Mouse (Mus musculus) liver, embryonic 14.5 days (tissue): ENCODE measurements around the gene Pnrc2. TPM values are rescaled to one million over a fixed set of nuclear protein-coding genes. Genes with fewer than 3 reads are reported as not detected.

Experiments
- ATAC-seq: fragments of 200-750 bp; cut with Nextera tagmentation; 2 replicates; pipeline ENCODE4 v1.8.0; 2017; ENCODE audit warnings: moderate number of reproducible peaks, mild to moderate bottlenecking, moderate library complexity; ENCODE audit not compliant: insufficient read depth
- DNase-seq, 3 experiments: peaks; one replicate each; pipeline ENCODE4 v3.0.0-alpha.2; 2012 to 2013; ENCODE audit warnings: low read depth in 3 of 3, low spot score in 3 of 3
- H3K27ac ChIP-seq: fragments of 300-500 bp; sonication (generic); 2 replicates; pipeline ENCODE4 v1.5.1; 2014; ENCODE audit warnings: moderate library complexity, mild to moderate bottlenecking, control low read depth, inconsistent platforms
- H3K27me3 ChIP-seq: fragments of 300-500 bp; sonication (generic); 2 replicates; pipeline ENCODE4 v1.6.1; 2014; ENCODE audit warnings: mild to moderate bottlenecking, low read length, moderate library complexity; ENCODE audit not compliant: control insufficient read depth, insufficient read depth
- H3K36me3 ChIP-seq: fragments of 300-500 bp; sonication (generic); replicated peaks from 2 replicates; pipeline ENCODE4 v1.6.1; 2014; ENCODE audit warnings: low read depth; ENCODE audit not compliant: control insufficient read depth, insufficient read depth
- H3K4me1 ChIP-seq, 2 experiments: fragments of 200-500 bp in 1 of 2; fragments of 300-500 bp in 1 of 2; sonication (generic) in 1 of 2; replicated peaks; 2 replicates each; pipeline ENCODE4 v1.6.1; 2012 to 2014; ENCODE audit warnings: antibody characterized with exemption in 1 of 2, inconsistent platforms in 1 of 2, low read length in 1 of 2; ENCODE audit not compliant: control insufficient read depth in 2 of 2, insufficient read depth in 2 of 2
- H3K4me2 ChIP-seq: fragments of 300-500 bp; sonication (generic); 2 replicates; pipeline ENCODE4 v1.6.1; 2014; ENCODE audit warnings: low read depth, mild to moderate bottlenecking, control low read depth, moderate library complexity
- H3K4me3 ChIP-seq, 2 experiments: fragments of 200-500 bp in 1 of 2; fragments of 300-500 bp in 1 of 2; sonication (generic) in 1 of 2; 2 replicates each; pipeline ENCODE4 v1.5.1; 2012 to 2014; ENCODE audit warnings: low read depth in 2 of 2, low read length in 2 of 2, mild to moderate bottlenecking in 2 of 2, control low read depth in 1 of 2, inconsistent platforms in 1 of 2, moderate library complexity in 1 of 2; ENCODE audit not compliant: insufficient read depth in 1 of 2
- H3K9ac ChIP-seq: fragments of 300-500 bp; sonication (generic); replicated peaks from 2 replicates; pipeline ENCODE4 v1.6.1; 2014; ENCODE audit warnings: mild to moderate bottlenecking, control low read depth, moderate library complexity
- H3K9me3 ChIP-seq: fragments of 300-500 bp; sonication (generic); 2 replicates; pipeline ENCODE4 v1.6.1; 2016; ENCODE audit warnings: low read length, mixed read lengths; ENCODE audit not compliant: control insufficient read depth
- CTCF ChIP-seq: IDR thresholded peaks from 2 replicates; pipeline ENCODE4 v1.5.1; 2016; ENCODE audit warnings: antibody characterized with exemption, low read depth, control low read depth
- EP300 ChIP-seq: IDR thresholded peaks from 2 replicates; pipeline ENCODE4 v1.6.1; 2016; ENCODE audit warnings: antibody characterized with exemption, low read depth
- WGBS: fragments of 180-500 bp; shearing (Covaris S2); extraction: QIAGEN DNeasy Blood & Tissue Kit; methylation state at CpG from one replicate; pipeline ENCODE4 v1.1.7; 2014; ENCODE audit not compliant: insufficient replicate concordance; 5-methylcytosine and 5-hydroxymethylcytosine counted together
- polyA plus RNA-seq, 2 experiments: library from polyadenylated mRNA; depleted of rRNA in 1 of 2; stranded (reverse) in 1 of 2; unstranded in 1 of 2; fragments of >200 nt; fragmentation: Nextera tagmentation in 1 of 2; extraction: Ambion mirVana in 1 of 2; gene quantifications; 2 replicates each; pipeline versions ENCODE4 v1.2.1 to v1.2.3; 2012 to 2014

Pnrc2 gene
- polyA plus RNA-seq, 2 experiments: 43.4 to 80.2 TPM

DNA sequence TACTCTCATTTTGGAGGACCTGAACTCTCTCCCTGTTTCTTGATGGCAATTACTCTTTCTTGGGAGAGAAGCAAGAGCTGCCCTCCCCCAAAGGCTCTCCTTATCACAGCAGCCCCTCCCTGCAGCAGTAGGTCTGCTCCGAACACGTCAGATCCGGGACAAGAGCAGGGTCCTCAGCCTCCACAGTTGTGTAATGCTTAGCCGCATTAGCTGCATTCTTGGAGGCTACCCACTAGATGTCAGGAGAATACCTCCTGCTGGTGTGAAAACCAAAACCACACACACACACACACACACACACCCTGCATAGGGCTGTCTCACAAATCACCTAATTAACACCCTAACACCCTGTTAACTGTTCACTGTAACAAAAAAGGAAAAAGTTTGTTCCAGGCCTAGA lies 19.2 kb upstream of the Pnrc2 start:
- Histone ChIP-seq H3K4me2 (no peak overlapping the region), H3K27me3 (no peaks in the 10 kb centered on the region), H3K9ac (no peak overlapping the region), H3K4me1 (peaks cover 3 to 34% of the 10 kb centered on the region in 2 experiments), H3K9me3 (no peaks in the 10 kb centered on the region), H3K27ac (no peak overlapping the region), H3K4me3 (no peak overlapping the region), H3K36me3 (no peaks in the 10 kb centered on the region)
- 9% methylated on average over 4 of the region's 4 CpGs for WGBS
- DNase-seq (no peak), ATAC-seq (peak; percentile 53)
- peak; percentile 49 for TF ChIP-seq CTCF
- no peak for TF ChIP-seq EP300

DNA sequence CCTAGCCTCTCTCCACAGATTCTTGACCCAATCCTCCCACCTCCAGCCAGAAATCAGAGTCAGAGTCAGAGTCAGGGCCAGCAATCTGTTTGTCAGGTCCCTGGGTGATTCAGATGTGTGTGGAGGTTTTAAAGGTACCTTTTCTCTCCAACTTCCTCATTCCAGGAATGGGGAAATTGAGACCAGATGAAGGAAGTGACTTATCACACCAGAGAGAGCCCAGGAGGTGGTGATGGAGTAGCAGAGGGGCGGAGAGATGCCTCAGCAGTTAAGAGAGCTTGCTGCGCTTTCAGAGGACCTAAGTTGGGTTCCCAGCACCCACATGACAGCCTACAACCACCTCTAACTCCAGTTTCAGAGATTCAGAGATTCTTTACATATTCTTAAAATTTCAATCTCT lies 17.9 kb upstream of the Pnrc2 start:
- Histone ChIP-seq H3K4me1 (peaks cover 3 to 22% of the 10 kb centered on the region in 2 experiments; a peak in 3 of 4 replicates), H3K4me2 (no peak overlapping the region), H3K9ac (no peak overlapping the region), H3K36me3 (no peaks in the 10 kb centered on the region), H3K27me3 (no peaks in the 10 kb centered on the region), H3K27ac (no peak overlapping the region), H3K9me3 (no peaks in the 10 kb centered on the region), H3K4me3 (no peak overlapping the region)
- ATAC-seq: no peak
- 54% methylated on average over 2 of the region's 2 CpGs for WGBS
- TF ChIP-seq EP300 (no peak), CTCF (no peak)
- no peak for DNase-seq

DNA sequence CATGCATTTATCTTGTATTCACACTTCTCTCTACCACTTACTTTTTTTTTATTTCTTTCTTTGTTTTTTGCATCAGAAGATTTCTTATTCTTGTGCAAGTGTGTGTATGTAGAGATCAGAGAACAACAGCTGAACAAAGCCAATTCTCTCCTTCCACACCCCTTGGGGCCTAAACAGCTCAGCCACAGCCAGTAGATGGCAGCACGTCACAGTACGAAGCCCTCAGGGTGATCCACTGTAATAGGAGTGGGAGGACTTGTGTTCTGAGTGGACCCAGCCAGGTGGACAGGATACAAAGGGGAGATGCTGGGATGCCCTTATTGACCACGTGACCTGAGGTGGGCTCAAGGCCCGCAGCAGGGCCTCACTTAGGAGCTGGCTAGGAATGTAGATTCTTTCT lies 16.2 kb upstream of the Pnrc2 start:
- no peak overlapping the region for H3K27ac ChIP-seq
- H3K4me2 ChIP-seq: no peak overlapping the region
- DNase-seq (no peak), ATAC-seq (peak; percentile 65; the same call in 1 of the 2 replicates)
- no peaks in the 10 kb centered on the region for H3K9me3 ChIP-seq
- H3K27me3 ChIP-seq: no peaks in the 10 kb centered on the region
- no peak overlapping the region for H3K9ac ChIP-seq
- TF ChIP-seq CTCF (peak; percentile 93), EP300 (no peak)
- no peaks in the 10 kb centered on the region for H3K36me3 ChIP-seq
- no peak overlapping the region for H3K4me3 ChIP-seq
- WGBS: 5% methylated on average over 4 of the region's 4 CpGs
- H3K4me1 ChIP-seq: peaks cover 3 to 11% of the 10 kb centered on the region in 2 experiments; a peak in 3 of 4 replicates

DNA sequence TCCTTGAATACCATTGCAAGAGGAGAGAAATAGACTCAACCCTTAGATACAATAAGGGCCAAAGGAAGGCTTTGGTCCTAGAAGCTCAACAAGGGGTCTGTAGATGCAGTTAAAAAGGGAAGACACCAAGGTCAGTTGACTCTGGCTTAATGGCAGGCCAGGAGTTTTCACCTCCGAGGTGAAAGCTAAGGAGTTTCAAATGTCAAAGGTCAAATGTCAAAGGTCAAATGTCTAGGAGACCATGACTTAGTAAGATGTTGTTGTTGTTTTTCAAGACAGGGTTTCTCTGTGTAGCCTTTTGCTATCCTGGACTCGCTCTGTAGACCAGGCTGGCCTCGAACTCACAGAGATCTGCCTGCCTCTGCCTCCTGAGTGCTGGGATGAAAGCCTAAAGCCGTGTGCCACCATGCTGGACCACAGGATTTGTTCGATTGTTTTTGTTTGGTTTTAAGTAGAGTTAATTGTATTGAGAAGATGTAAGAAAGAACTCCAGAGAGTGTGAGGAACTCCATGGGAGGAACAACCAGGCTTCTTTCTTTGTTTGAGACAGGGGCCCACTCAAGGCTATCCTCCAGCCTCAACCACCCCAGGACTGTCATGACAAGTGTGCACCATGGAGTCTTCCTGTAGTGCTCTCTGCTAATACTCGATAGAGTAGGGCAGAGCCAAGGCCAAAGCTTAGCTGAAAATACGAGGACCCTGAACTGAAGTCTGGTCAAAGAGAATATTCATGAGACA lies 15.7 kb upstream of the Pnrc2 start:
- H3K27me3 ChIP-seq: no peaks in the 10 kb centered on the region
- H3K4me2 ChIP-seq: no peak overlapping the region
- H3K36me3 ChIP-seq: no peaks in the 10 kb centered on the region
- H3K9ac ChIP-seq: no peak overlapping the region
- peaks cover 3 to 8% of the 10 kb centered on the region in 2 experiments; a peak in 3 of 4 replicates for H3K4me1 ChIP-seq
- H3K9me3 ChIP-seq: no peaks in the 10 kb centered on the region
- H3K4me3 ChIP-seq: no peak overlapping the region
- no peak overlapping the region for H3K27ac ChIP-seq
- TF ChIP-seq EP300: no peak
- no peak for ATAC-seq
- 68% methylated on average over 7 of the region's 7 CpGs for WGBS
- DNase-seq: no peak

DNA sequence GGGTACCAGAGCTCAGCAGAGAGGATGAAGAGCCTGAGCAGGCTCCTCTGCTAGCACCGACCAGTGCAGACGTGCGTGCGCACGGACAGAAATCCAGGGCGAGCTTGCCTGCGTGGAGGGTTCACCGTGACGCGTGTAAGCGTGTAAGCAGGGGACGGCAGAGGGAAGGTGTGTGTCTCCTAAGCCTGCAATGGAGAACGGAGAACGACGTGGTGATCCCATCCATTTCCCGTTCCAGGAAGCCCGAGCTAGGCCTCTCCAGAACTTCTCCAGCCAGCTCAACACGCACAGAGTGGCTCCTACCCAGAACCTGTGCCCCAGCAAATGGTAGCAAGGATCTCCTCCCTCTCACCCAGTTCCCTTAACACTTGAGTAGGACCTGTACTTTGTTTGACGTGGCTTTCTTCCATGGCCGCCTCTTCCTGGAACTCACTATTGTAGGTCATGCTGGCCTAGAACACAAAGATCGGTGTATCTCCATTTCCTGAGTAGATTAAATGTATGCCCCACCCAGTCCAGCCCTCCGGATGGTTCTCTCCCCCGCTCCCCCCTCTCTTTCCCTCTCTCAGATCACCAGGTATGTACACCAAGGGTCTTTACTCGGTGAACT lies 14.9 kb upstream of the Pnrc2 start:
- 77% methylated on average over 24 of the region's 24 CpGs for WGBS
- H3K27ac ChIP-seq: no peak overlapping the region
- TF ChIP-seq CTCF: no peak
- TF ChIP-seq EP300: no peak

More for the DNA sequence above, 14.9 kb upstream of the Pnrc2 start:
- H3K4me1 ChIP-seq: peaks cover 3 to 11% of the 10 kb centered on the region in 2 experiments; a peak in 3 of 4 replicates
- H3K9ac ChIP-seq: no peak overlapping the region
- no peaks in the 10 kb centered on the region for H3K27me3 ChIP-seq
- no peak for DNase-seq
- H3K36me3 ChIP-seq: no peaks in the 10 kb centered on the region
- ATAC-seq: no peak
- H3K4me3 ChIP-seq: no peak overlapping the region
- no peaks in the 10 kb centered on the region for H3K9me3 ChIP-seq
- H3K4me2 ChIP-seq: no peak overlapping the region
